Mouse (Mus musculus) megakaryocyte, embryonic 14.5 days (primary cell): ENCODE measurements around the gene Sfrp2.

Experiments used
- FLI1 ChIP-seq: IDR thresholded peaks from 2 replicates; pipeline ENCODE4 v1.6.1; 2012; ENCODE audit warnings: low read length, inconsistent platforms, mixed read lengths
- GATA1 ChIP-seq: IDR thresholded peaks from 3 replicates; pipeline ENCODE4 v1.6.1; 2012; ENCODE audit warnings: mixed read lengths, low read length, inconsistent platforms, borderline replicate concordance

DNA sequence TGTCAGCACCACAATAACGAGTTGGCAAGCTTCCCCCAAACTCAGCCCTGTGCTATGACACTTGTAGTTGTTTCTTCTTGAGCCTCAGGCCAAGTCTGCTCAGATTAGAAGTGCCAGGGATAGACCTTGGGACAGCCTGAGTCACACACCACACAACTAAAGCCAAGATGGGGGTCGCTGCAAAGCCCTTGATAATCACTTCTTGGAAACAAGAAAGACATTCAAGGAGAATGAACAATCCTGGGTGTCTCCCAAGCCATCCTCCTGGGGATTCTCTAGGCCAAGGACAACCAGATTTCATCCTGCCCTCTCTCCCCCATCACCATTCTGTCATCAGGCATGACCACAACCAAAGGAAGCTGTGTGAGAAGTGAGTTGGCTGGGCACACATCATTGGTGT, 25.9 kb upstream of the Sfrp2 start:
- TF ChIP-seq GATA1 (no peak), FLI1 (no peak)
